Mouse (Mus musculus): ENCODE data around the gene Mark2.

DNA sequence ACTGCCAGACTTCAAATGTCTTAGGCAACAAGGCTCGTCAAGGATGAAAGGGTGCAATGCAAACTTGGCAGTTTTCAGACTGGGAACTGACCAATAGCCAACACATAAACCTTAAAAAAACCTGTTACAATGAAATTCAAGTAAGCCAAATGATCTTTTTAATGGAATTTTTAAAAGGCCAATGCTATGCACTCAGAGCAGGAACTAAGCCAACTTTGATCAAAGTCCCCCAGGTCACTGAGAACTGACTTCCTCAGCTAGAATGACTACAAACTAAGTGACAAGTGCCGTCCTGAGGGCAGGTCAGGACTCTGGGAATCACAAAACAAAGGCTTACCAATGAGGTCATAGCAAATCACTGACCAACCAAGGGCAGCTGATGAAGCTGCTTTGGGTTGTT, 21.5 kb downstream of the Mark2 start:
- TF ChIP-seq CTCF (IDR thresholded peaks at IDR 0.05; ENCODE audit: low read depth) (no peak), EP300 (optimal IDR thresholded peaks at IDR 0.05) (no peak)

All from stomach, postnatal 0 days (tissue).